Mouse (Mus musculus) testis, adult 2 months (tissue): Measurements from ENCODE around the gene Nat10.

Source experiments
- CTCF ChIP-seq: fragments of 200-500 bp; IDR thresholded peaks from 2 replicates; pipeline ENCODE4 v1.5.1; 2012; ENCODE audit warnings: low read depth, mild to moderate bottlenecking, inconsistent platforms, low read length, moderate library complexity; ENCODE audit not compliant: control insufficient read depth, insufficient read depth, insufficient replicate concordance
- POLR2A ChIP-seq: fragments of 200-500 bp; IDR thresholded peaks from 2 replicates; pipeline ENCODE4 v1.6.1; 2012; ENCODE audit warnings: low read depth, mild to moderate bottlenecking, inconsistent platforms, low read length, moderate library complexity; ENCODE audit not compliant: control insufficient read depth

DNA sequence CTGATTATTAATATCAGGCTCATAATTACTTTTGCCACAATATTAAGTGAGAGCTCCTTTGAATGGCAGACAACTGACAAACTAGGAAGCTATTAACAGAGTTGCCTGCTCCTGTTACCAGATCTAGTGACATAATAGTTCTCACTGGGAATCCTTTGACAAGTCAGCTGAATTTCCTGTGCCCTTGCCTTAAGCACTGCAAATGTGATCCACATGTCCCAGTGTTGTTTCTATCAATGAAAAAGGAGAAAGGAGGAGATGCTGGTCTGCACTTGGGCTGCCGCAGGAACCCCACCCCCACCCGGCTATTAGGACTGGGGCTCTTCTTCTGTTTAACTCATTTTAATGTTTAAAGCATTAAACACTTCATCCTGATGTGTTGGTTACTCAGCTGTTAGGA, 84.3 kb downstream of the Nat10 start:
- TF ChIP-seq CTCF (no peak), POLR2A (no peak)
